21 mouse cellular contexts compared by ENCODE assay signal in the genomic region with DNA sequence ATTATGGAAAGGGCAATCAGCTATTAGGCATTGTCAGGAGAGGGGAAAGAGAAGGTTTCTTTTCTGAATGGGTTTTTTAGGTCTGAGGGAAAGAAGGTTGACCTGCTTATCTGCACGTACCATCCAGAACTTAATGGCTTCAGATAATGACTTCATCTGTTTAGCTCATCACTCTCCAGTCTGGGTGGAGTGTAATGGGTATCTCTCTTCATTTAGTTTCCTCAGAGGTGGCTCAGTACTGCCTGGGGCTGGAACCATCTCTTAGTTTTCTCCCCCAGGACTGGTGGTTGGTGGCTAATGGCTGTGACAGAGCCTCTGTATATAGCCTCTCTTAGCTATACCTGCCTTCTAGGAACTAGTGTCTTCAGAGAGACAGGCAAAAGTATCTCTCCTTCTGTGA.
"Had no signal": no experiment of that assay in that cellular context is flagged by ENCODE, and none has a peak within 500 bp of the region (broad histone marks: within the 10 kb centered on the region; RNA-seq: fewer than 3 reads in every experiment).

No protein-coding gene starts in this region.

- H3K4me3 ChIP-seq: layer of hippocampus, adult 2 months; liver, embryonic 15.5 days; midbrain, embryonic 10.5 days; midbrain, embryonic 13.5 days; myocyte had no signal

- H3K4me1 ChIP-seq: midbrain, embryonic 10.5 days; midbrain, embryonic 13.5 days had no signal

- DNase-seq: kidney, adult 2 months; kidney, postnatal 25 days; layer of hippocampus, adult 9-11 months; lung, adult 2 months; lung, postnatal 14 days; lung, postnatal 4 days; right cerebral cortex, adult 18-20 months; right cerebral cortex, postnatal 14 days; right cerebral cortex, postnatal 4 days; thymus, adult 2 months; thymus, postnatal 14 days; thymus, postnatal 4 days had no signal

- H3K27me3 ChIP-seq: liver, embryonic 15.5 days; midbrain, embryonic 13.5 days had no signal

- H3K4me2 ChIP-seq: liver, embryonic 15.5 days; midbrain, embryonic 13.5 days had no signal

- ATAC-seq: intestine, postnatal 0 days; midbrain, embryonic 13.5 days; midbrain, embryonic 16.5 days had no signal

- H3K9me3 ChIP-seq: liver, embryonic 15.5 days; midbrain, embryonic 10.5 days; midbrain, embryonic 13.5 days had no signal

- H3K27ac ChIP-seq: kidney, postnatal 0 days; layer of hippocampus, adult 2 months; liver, embryonic 15.5 days; midbrain, embryonic 10.5 days; midbrain, embryonic 13.5 days; stomach, postnatal 0 days had no signal

- H3K9ac ChIP-seq: liver, embryonic 15.5 days; midbrain, embryonic 13.5 days had no signal
